Mouse (Mus musculus): ENCODE data around the gene Slc25a19.

Slc25a19 gene

DNA sequence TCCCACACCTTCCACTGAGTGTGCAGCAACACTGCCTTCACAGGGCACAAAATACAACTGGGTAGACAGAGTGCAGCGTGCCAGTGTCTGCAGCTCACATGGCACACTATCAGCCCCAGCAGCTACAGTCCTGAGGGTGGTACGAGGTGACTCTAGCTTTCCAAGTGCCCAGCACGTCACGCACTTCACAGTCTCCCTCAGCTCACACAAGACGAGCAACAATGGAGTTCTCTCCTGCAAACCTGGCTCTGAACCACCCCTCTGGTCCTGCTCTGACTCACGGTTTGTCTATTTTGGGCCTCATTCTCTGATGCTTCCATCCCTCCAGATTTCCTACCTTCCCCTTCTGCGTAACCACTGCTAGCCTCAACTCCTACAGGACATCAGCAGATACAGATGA is 28.4 kb downstream of the Slc25a19 start:
- no peak for DNase-seq (ENCODE audit: low read depth, low spot score)

DNA sequence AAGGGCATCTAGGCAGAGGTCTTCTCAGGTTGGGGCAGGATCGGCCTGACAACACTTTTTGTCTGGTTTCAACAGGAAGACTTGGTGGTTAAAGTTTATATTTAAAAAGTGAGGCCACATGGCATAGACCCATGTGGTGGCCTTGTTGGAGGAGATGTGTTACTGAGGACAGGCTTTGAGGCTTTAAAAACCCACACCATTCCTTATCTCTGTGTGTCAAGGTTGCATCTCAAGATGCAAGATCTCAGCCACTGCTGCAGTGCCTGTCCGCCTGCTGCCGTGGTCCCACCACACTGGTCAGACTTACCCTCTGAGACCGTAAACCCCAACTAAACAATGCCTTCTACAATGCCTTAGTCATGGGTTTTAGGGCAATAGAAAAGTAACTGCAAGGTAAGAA is 29.8 kb downstream of the Slc25a19 start:
- no peak for DNase-seq (ENCODE audit: low read depth, low spot score)

DNA sequence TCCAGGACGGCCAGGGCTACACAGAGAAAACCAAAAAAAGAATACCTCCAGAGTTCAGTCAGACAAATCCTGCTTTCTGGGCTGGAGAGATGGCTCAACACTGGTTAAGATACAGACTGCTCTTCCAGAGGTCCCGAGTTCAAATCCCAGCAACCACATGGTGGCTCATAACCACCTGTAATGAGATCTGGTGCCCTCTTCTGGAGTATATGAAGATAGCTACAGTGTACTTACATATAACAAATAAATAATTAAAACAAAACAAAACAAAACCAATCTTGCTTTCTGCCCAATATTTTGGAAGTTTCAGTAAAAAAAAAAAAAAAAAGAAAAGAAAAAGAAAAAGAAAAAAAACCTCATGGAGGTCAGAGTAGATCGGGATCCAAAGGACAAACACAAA is 32.9 kb downstream of the Slc25a19 start:
- DNase-seq (ENCODE audit: low read depth, low spot score): no peak

DNA sequence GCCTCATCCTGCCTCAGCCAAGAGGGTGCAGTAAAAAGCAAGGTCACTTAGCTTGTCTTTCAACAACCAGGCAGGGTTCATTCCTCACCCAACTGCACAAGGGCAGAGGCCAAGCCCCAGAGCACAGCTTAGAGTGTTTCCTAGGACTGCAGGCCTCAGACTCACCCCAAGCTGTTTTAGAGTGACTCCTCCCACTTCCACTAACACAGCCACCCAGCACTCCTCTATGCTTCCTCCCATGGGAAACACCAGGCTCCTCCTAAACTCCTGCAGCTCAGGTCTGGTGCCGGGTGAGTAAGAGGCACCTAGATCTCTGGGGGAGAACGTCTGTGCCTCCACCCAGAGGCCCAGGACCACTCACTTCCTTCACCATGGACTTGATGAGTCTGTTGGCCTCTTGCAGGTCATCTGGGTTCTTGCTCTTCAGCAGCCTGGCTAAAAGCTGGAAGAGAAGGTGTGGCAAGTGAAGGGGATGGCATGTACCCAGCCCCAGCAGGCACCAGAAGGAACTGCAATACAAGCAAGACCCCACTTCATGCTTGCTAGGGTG is 37.5 kb downstream of the Slc25a19 start:
- DNase-seq (ENCODE audit: low read depth, low spot score): no peak

DNA sequence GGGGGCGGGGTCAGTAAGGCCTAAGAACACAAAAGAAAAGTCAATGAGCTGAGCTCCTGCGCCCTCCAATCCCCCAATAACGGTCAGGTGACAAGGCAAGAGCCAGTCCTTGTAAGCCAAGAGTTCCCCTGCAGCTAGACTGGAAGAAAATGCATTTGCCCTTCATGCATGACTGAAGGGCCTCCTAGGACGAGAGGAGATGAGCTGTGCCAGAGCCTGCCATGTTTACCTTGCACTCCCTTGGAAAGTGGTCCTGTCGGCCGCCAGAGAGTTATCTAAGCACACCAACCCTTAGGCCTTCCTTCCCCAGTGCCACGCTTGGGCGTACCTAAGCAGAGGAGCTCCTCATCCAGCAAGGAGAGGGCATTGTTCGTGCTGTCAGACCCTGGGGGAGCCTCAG is 40.1 kb downstream of the Slc25a19 start:
- no peak for DNase-seq (ENCODE audit: low read depth, low spot score)

DNA sequence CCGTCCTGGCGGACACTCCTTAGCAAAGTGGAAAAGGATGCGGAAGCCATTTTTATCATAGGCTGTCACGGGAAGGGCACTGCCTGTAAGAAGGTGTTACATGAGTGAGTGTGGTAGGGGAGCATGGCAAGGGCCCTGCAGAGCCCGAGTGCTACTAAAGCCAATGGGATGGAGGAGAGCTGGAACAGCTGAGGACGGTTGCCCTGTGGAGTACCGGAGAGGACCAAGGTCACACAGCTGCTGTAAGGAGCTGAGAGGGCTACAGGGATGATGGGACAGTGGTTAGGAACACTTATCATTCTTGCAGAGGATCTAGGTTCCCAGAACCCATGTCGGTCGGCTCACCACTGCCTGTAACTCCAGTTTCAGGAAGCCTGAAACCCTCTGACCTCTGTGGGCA is 41.7 kb downstream of the Slc25a19 start:
- DNase-seq (ENCODE audit: low read depth, low spot score): no peak

DNA sequence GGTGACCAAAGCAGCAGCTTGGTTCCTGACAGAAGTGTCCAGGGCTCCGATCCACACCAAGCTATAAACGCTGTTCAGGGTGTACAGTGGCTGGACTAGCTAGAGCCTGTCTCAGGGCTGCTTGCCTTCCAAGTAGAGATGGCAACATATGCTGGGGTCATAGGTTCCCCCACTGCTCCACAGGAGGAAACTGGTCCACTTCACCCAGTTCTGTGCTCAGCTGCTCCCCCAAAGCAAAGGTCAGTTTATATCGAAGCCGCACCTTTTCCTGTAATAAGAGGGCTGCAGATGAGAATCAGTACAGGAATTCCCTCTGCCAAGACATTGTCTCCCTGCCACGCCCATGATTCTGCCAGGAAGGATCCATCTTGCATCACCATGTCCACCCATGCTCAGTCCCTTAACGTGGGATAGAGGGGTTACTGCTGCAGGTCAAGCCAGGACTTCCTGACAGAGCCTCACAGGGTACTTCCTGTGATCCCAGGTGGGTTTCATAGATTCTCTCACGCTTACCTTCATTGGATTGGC is 42.5 kb downstream of the Slc25a19 start:
- no peak for DNase-seq (ENCODE audit: low read depth, low spot score)

DNA sequence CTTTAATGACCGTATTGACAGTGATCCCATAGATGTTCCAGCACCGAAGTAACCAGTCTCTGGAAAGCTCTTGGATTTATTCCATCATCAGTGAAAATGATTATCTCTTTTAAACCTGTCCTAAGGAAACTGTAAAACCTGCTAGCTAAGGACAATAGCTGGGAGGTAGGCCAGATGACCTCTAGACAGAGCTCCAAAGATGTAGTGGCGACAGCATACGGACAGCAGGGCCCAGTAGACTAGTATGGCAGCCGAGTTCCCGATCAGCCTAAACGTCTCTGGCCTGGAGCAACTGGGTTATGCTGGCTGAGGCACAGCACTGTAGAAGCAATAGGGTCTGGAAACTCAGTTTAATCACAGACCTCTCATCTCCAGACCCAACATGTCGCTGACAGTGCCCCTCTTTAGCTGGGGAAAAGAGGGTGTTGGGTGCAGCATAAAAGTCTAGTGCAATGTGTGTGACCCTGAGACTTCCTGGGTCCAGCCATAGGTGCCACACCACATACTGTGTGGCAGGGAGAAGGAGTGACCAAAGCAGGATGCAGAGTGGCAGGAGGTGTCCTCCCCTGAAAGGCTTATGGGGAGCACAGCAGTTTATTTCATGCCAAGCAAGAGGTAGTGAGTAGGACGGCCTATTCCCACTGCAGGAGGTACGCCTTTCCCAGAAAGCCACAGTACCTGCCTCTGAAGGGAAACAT is 43.6 kb downstream of the Slc25a19 start:
- no peak for DNase-seq (ENCODE audit: low read depth, low spot score)

DNA sequence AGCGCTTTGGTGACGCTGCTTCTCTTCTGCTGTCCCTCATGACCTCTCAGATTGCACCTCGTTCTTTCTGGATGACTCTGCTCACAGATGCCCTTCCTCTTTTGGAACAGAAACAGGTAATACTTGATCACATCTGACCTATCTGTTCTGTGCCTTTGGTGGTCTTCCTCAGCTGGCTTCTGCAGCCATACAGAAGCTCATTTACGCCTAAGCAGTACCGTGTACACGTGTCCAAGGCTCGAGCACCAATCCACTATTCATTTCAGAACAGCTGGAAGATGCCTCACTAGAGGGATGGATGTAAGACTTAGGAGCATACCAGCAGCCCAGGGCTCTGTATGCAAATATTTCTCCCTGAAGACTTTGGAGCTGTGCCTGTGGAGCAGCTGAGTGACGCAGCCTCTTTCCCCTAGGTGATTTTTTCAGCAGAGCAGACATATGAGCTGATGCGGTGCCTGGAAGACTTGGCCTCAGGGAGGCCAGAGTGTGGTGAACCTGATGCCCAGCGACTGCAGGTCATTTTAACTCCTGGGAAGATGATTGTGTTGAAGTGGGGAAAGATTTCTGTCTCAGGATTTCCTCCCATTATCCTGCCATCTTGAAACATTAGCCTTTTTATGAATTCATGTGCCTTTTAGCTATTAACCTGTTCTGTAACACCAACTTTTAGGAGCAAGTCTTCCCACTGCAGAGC is 45.0 kb downstream of the Slc25a19 start:
- DNase-seq (ENCODE audit: low read depth, low spot score): no peak

DNA sequence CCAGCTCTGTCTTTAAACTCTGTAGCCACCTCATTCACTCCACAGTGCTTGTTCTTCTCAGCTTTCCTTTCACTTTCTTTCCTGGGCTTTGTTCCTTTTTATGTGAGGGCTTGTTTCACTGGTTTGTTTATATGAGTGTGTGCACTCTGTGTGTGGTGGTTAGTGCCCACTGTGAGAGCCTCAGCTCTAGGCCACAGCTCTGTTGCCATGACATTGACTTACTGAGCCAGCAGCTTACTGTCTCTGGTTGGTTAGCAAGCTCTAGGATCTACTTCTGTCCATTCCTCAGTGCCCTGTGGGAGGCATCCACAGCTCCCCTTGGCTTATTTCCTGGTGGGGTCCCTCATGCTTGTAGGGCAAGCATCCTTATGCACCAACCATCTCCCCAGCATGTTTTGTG is 49.0 kb downstream of the Slc25a19 start:
- no peak for DNase-seq (ENCODE audit: low read depth, low spot score)

DNA sequence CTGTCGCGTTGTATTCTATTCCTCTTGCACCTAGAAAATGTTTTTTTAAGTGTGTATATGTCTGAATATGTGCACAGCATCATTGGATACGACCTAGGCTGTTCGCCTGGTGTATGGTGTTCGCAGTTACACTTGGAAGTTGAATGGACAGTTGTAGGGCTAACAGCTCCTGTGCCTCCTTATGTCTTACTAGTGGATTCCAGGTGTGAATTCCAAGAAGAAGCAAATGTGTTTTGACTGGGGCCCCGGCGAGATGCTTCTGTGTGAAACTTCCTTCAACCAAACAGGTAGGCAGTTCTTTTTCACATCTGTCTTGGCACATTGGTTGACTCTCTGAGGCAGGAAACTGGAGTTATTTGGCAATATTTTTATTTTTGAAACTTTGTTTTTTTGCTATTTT is 63.1 kb downstream of the Slc25a19 start:
- DNase-seq (ENCODE audit: low read depth, low spot score): no peak

Measured in CD4-positive, CD25-positive, alpha-beta regulatory T cell, adult 2 months (primary cell).